Mouse (Mus musculus) large intestine, adult 2 months (tissue): ENCODE measurements around the gene Gm9736. TPM values are rescaled to one million over a fixed set of nuclear protein-coding genes. Genes with fewer than 3 reads are reported as not detected.
"Not testable (repeated sequence)": the region's sequence is repeated elsewhere in the genome, so short reads cannot be mapped to it uniquely, and the experiment has no call there.

ENCODE experiments used
- DNase-seq: peaks from one replicate; pipeline ENCODE4 v3.0.0-alpha.2; 2012; ENCODE audit warnings: low read depth, low spot score
- WGBS: fragments of 180-500 bp; shearing (Covaris S2); methylation state at CpG from one replicate; pipeline ENCODE4 v1.1.7; 2018; 5-methylcytosine and 5-hydroxymethylcytosine counted together
- polyA plus RNA-seq: library from polyadenylated mRNA; depleted of rRNA; stranded (reverse); fragments of >200 nt; gene quantifications from 2 replicates; pipeline ENCODE4 v1.2.3, GENCODE M21; 2012; rRNA removed

Gene Gm9736
- polyA plus RNA-seq, 1 experiment: not detected

DNA sequence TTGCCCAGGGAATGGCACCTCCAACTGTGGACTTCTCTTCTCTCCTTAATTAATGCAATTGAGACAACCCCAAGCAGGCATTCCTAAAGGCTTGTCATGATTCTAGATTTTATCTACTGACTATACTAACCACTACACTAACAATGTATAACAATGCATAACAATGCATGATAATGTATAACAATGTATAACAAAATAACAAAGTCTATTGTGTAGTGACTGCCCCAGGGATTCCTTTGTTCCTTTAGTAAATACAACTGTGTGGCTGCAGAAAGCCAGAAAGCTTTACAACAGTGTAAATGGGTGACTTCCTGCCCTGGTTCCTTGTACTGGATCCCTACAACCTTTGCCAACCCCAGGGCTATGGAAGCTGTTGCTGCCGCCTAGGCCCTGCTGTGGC, 15.2 kb downstream of the Gm9736 start:
- 97% methylated on average over 1 of the region's 1 CpGs for WGBS
- DNase-seq: no peak

DNA sequence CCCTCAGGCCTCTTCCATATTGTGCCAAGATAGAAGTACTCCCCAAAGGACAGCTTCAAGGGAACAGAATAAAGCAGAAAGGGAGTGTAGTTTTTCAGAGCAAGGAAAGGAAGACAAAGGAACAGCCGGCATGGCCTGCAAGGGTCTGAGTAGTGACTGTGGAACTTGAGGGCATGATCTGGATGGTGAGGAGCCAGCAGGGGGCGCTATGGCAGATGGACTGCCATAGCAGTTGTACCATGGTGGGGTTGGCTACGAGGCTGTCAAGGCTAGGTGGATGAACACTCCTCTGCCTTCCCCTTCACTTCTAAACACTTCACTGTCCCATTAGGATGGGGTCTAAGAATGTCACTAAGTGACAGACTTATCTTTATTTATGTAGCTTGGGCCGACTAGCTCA, 21.9 kb downstream of the Gm9736 start:
- DNase-seq: no peak
- WGBS: 47% methylated on average over 4 of the region's 4 CpGs

DNA sequence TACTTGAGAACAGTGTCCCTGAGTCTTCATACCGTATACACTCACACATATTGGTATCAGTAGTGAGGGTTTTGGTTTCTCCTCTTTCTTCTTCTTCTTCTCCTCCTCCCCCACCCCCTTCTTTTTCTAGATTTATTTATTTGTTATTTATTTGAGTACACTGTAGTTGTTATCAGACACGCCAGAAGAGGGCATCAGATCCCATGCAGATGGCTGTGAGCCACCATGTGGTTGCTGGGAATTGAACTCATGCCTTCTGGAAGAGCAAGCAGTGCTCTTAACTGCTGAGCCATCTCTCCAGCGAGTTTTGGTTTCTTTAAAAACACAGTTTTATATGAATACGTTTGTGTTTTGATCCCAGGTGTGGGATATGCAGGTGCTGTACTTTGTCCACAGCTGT, 22.9 kb downstream of the Gm9736 start:
- 46% methylated on average over 4 of the region's 4 CpGs for WGBS

DNA sequence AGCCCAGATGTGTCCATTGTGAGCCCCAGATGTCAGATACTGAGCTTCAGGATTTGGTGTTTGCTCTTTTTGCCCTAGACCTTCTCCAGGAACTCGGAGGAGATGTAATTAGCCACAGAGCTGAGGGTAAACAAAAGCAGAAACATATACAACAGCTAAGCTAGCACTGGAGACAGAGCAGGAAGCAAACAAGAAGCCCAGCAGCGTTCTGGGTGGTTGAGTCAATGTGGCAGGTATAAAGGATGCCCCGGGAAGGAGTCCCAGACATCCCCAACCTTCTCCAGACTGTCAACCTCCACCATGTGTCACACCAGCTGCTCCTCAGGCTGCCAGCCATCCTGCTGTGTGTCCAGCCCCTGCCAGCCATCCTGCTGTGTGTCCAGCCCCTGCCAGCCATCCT, 25.0 kb downstream of the Gm9736 start, which contains the start of gene Gm10100:
Gene Gm10100 (plus strand): TSS at position 301 of the 400 bp plus-strand sequence.
- WGBS: 14% methylated on average over 3 of the region's 3 CpGs
- no peak for DNase-seq

More for the DNA sequence above, 22.9 kb downstream of the Gm9736 start:
- DNase-seq: no peak

DNA sequence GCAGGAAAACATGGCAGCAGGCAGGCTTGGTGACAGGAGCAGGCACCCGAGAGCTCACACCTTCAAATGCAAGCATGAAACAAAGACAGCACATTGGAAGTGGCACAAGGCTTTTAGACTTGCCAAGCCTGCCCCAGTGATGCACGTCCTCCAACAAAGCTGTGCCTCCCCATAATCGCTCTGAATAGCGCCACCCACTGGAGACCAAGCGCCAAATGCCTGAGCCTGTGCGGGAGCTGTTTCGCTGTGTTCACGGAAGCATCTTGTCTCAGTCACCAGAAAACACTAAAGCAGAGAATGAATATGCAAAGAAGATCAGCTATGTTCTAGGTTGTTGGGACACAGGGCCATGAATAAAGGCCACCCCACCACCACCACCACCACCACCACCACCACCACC, 26.3 kb downstream of the Gm9736 start:
- no peak for DNase-seq
- 74% methylated on average over 8 of the region's 8 CpGs for WGBS

DNA sequence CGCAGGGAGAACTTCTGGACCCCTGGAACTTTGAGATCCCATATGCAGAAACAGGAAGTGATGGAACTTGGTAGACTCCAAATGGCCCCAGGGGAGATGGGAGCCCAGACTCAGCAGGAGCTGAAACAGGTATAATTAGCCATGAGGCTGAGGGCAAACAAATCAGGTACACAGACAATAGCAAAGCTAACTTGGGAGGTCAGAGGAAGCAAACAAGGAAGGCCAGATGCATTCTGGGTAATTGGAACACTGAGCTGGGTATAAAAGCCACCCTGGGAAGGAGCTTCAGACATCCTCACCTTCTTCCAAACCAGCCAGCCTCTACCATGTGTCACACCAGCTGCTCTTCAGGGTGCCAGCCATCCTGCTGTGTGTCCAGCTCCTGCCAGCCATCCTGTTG, 30.9 kb downstream of the Gm9736 start, which contains the start of gene Krtap12-1:
Gene Krtap12-1 (plus strand): TSS at position 301 of the 400 bp plus-strand sequence.
- whole genome bisulfite sequencing: 93% methylated on average over 1 of the region's 1 CpGs
- DNase-seq: not testable (repeated sequence)

DNA sequence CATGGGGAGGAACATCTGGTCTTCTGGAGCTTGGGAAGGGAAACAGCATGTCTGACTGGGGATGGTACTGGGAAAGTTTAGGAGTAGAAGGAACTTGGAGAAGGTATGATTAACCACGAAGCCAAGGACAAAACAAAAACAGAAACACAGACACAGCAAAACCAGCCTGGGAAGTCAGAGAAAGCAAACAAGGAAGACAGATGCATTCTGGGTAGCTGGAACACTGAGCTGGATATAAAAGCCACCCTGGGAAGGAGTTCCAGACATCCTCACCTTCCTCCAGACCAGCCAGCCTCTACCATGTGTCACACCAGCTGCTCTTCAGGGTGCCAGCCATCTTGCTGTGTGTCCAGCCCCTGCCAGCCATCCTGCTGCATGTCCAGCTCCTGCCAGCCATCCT, 35.6 kb downstream of the Gm9736 start, which contains the start of gene Gm10142:
Gene Gm10142 (plus strand): TSS at position 301 of the 400 bp plus-strand sequence.
- no peak for DNase-seq
- 72% methylated on average over 1 of the region's 1 CpGs for WGBS

DNA sequence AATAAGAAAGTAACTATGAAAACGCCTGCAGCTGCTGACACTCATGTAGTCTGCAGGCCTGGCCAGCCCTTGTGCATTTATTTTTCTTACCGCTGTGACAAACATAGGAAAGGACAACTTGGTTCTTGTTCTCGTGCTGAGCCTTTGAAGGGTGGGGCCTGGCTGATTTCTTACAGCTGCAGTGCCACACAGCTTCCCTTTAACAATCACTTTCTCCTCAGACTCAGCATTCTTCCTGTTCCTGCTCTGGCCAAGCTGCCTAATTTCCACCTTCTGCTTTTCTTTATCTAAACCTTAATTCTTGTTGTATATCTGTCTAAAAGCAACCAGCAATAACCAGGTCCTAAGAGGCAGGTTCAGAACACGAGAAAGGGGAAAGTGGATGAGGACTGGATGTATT, 37.4 kb downstream of the Gm9736 start:
- no peak for DNase-seq
- WGBS: 40% methylated on average over 4 of the region's 4 CpGs

DNA sequence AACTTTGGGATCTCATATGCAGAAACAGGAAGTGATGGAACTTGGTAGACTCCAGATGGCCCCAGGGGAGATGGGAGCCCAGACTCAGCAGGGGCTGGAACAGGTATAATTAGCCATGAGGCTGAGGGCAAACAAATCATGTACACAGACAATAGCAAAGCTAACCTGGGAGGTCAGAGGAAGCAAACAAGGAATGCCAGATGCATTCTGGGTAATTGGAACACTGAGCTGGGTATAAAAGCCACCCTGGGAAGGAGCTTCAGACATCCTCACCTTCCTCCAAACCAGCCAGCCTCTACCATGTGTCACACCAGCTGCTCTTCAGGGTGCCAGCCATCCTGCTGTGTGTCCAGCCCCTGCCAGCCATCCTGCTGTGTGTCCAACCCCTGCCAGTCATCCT, 40.0 kb downstream of the Gm9736 start, which contains the start of gene Gm10024:
Gene Gm10024 (plus strand): TSS at position 301 of the 400 bp plus-strand sequence.
- not testable (repeated sequence) for DNase-seq

DNA sequence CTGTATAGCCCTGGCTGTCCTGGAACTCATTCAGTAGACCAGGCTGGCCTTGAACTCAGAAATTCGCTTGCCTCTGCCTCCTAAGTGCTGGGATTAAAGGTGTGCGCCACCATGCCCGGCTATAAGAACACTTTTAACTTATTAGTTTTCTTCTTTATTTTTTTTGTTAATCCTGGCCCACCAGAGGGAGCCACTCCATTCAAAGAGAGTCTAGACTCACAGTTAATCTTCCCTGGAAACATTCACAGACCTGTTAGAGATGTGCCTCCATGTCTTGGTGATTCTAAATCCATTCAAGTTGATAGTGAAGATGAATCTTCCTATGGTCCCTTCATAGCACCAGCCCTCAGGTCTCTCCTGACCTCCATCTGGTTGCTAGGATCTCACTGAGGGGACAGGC, 41.3 kb downstream of the Gm9736 start:
- no peak for DNase-seq
- 73% methylated on average over 3 of the region's 3 CpGs for WGBS

DNA sequence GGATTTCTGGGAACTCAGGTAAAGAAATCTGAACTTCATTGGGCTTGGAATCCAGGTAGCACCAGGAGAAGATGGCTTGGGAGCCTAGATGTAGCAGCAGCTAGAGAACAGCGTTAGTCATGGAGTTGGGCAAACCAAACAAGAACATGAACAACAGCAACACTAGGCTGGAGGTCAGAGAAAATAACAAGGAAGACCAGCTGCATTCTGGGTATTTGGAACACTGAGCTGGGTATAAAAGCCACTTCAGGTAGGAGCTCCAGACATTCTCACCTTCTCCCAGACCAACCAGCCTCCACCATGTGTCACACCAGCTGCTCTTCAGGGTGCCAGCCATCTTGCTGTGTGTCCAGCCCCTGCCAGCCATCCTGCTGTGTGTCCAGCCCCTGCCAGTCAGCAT, 44.8 kb downstream of the Gm9736 start, which contains the start of gene Gm10272:
Gene Gm10272 (plus strand): TSS at position 301 of the 400 bp plus-strand sequence.
- DNase-seq: no peak
- WGBS: 93% methylated on average over 1 of the region's 1 CpGs

Other genes with a start within 250 kb of the Gm9736 start
- gene Fam207a, start 235.6 kb downstream of the Gm9736 start, polyA plus RNA-seq: 31.2 and 32.0 TPM in 2 replicates
- 19.2 and 25.3 TPM in 2 replicates for gene Itgb2, start 221.1 kb downstream of the Gm9736 start, polyA plus RNA-seq
- 158 and 222 TPM in 2 replicates for gene Pttg1ip, start 169.6 kb downstream of the Gm9736 start, polyA plus RNA-seq
- gene Sumo3, start 145.3 kb downstream of the Gm9736 start, polyA plus RNA-seq: 293 and 338 TPM in 2 replicates
- not detected in 2 replicates for gene Gm49325, start 145.2 kb downstream of the Gm9736 start, polyA plus RNA-seq
- 27.7 and 31.4 TPM in 2 replicates for gene Ube2g2, start 129.1 kb downstream of the Gm9736 start, polyA plus RNA-seq
- 0.52 and 0.94 TPM in 2 replicates for gene Tspear, start 64.8 kb downstream of the Gm9736 start, polyA plus RNA-seq
- gene Gm19402, start 60.6 kb downstream of the Gm9736 start, polyA plus RNA-seq: not detected in 2 replicates
- gene Gm9508, start 54.1 kb downstream of the Gm9736 start, polyA plus RNA-seq: not detected in 2 replicates
- gene Gm10272, start 44.7 kb downstream of the Gm9736 start, polyA plus RNA-seq: not detected in 2 replicates
- gene Gm10024, start 39.9 kb downstream of the Gm9736 start, polyA plus RNA-seq: not detected in 2 replicates
- gene Gm10142, start 35.5 kb downstream of the Gm9736 start, polyA plus RNA-seq: not detected in 2 replicates
- not detected in 2 replicates for gene Krtap12-1, start 30.8 kb downstream of the Gm9736 start, polyA plus RNA-seq
- gene Gm10100, start 24.9 kb downstream of the Gm9736 start, polyA plus RNA-seq: not detected in 2 replicates
- gene Gm18596, start 8.7 kb downstream of the Gm9736 start, polyA plus RNA-seq: not detected in 2 replicates
- not detected in 2 replicates for gene Gm3233, start 8.3 kb upstream of the Gm9736 start, polyA plus RNA-seq
- not detected in 2 replicates for gene Gm3238, start 20.0 kb upstream of the Gm9736 start, polyA plus RNA-seq
- gene Gm7138, start 25.6 kb upstream of the Gm9736 start, polyA plus RNA-seq: not detected in 2 replicates
- gene Gm3250, start 31.2 kb upstream of the Gm9736 start, polyA plus RNA-seq: not detected in 2 replicates
- gene Gm7137, start 36.8 kb upstream of the Gm9736 start, polyA plus RNA-seq: not detected in 2 replicates
- gene Gm9639, start 43.7 kb upstream of the Gm9736 start, polyA plus RNA-seq: not detected in 2 replicates
- gene Gm19668, start 47.8 kb upstream of the Gm9736 start, polyA plus RNA-seq: not detected in 2 replicates
- not detected in 2 replicates for gene Gm9507, start 60.5 kb upstream of the Gm9736 start, polyA plus RNA-seq
- not detected in 2 replicates for gene Gm2696, start 63.3 kb upstream of the Gm9736 start, polyA plus RNA-seq
- gene Krtap10-4, start 75.7 kb upstream of the Gm9736 start, polyA plus RNA-seq: not detected in 2 replicates
- not detected in 2 replicates for gene Krtap10-10, start 84.6 kb upstream of the Gm9736 start, polyA plus RNA-seq
- not detected in 2 replicates for gene Gm36176, start 95.4 kb upstream of the Gm9736 start, polyA plus RNA-seq
- gene Gm10318, start 101.5 kb upstream of the Gm9736 start, polyA plus RNA-seq: not detected in 2 replicates
- gene Gm3285, start 110.6 kb upstream of the Gm9736 start, polyA plus RNA-seq: not detected in 2 replicates
- gene Lrrc3, start 151.2 kb upstream of the Gm9736 start, polyA plus RNA-seq: 6.4 and 6.8 TPM in 2 replicates
- 2.4 and 4.4 TPM in 2 replicates for gene Trpm2, start 219.2 kb upstream of the Gm9736 start, polyA plus RNA-seq
- 10.4 and 13.1 TPM in 2 replicates for gene 1810043G02Rik, start 227.2 kb upstream of the Gm9736 start, polyA plus RNA-seq